Mouse (Mus musculus): ENCODE measurements around the gene Sin3b. TPM values are rescaled to one million over a fixed set of nuclear protein-coding genes. Genes with fewer than 3 reads are reported as not detected.

Sin3b gene
- polyA plus RNA-seq, 1 experiment from 2014 or later, result 153 TPM

- Histone ChIP-seq H3K27me3 (ENCODE audit: low read depth, poor library complexity, severe bottlenecking) (no peaks in the 10 kb centered on the region), H3K27ac (no peak overlapping the region), H3K36me3 (peaks cover 72% of the 10 kb centered on the region), H3K4me3 (no peak overlapping the region), H3K4me1 (peaks cover 9% of the 10 kb centered on the region; the same call in 1 of the 2 replicates), H3K9me3 (replicated peaks) (no peaks in the 10 kb centered on the region)
- DNase-seq (ENCODE audit: low spot score), result peak; percentile 25
- 94% methylated on average over 15 of the region's 15 CpGs for WGBS
These were observed 34.5 kb downstream of the Sin3b start for GRCm38 (mm10) chr8:72757426-72758195.

GRCm38 (mm10) chr8:72758310-72758709 is 35.2 kb downstream of the Sin3b start:
- Histone ChIP-seq H3K4me3 (no peak overlapping the region), H3K4me1 (peaks cover 9% of the 10 kb centered on the region; the same call in 1 of the 2 replicates), H3K9me3 (replicated peaks) (no peaks in the 10 kb centered on the region), H3K27ac (no peak overlapping the region), H3K27me3 (ENCODE audit: low read depth, poor library complexity, severe bottlenecking) (no peaks in the 10 kb centered on the region), H3K36me3 (peaks cover 65% of the 10 kb centered on the region)
- DNase-seq (ENCODE audit: low spot score), result peak; percentile 11

DNA sequence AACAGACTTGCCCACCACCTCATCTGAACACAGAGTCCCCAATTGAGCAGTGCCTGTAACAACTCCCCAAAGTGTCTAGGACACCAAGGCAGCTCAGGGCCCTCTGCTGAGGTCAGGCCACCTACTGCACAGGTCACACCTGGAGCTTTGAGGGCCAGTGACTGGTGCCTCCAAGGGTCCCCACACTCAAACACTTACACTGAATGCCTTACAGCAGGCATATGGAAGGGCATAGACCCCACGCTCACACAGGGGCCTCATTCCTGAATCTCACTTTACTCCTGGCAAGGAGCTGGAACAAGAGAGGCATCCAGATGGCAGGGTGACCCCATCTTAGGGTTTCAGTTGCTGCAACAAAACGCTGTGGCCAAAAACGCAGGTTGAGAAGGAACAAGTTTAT is 37.1 kb downstream of the Sin3b start:
- peaks cover 48% of the 10 kb centered on the region for H3K36me3 ChIP-seq
- H3K27me3 ChIP-seq (ENCODE audit: low read depth, poor library complexity, severe bottlenecking), result no peaks in the 10 kb centered on the region
- H3K27ac ChIP-seq, result no peak overlapping the region
- H3K4me3 ChIP-seq, result no peak overlapping the region
- WGBS, result 91% methylated on average over 3 of the region's 3 CpGs
- H3K9me3 ChIP-seq (replicated peaks), result no peaks in the 10 kb centered on the region
- H3K4me1 ChIP-seq, result peaks cover 9% of the 10 kb centered on the region; the same call in 1 of the 2 replicates
- DNase-seq (ENCODE audit: low spot score), result peak; percentile 28

GRCm38 (mm10) chr8:72761322-72762051 is 38.4 kb downstream of the Sin3b start, which contains the start of gene F2rl3:
TSS of gene F2rl3 (plus strand) at chr8:72761880.
- WGBS, result 76% methylated on average over 7 of the region's 7 CpGs
- Histone ChIP-seq H3K36me3 (peaks cover 35% of the 10 kb centered on the region), H3K4me1 (peaks cover 9% of the 10 kb centered on the region; the same call in 1 of the 2 replicates), H3K27ac (peak within 1 kb of the TSS; percentile 46; the same call in 1 of the 2 replicates), H3K27me3 (ENCODE audit: low read depth, poor library complexity, severe bottlenecking) (no peaks in the 10 kb centered on the region), H3K9me3 (replicated peaks) (no peaks in the 10 kb centered on the region), H3K4me3 (no peak within 1 kb of the TSS)
- DNase-seq (ENCODE audit: low spot score), result no peak

DNA sequence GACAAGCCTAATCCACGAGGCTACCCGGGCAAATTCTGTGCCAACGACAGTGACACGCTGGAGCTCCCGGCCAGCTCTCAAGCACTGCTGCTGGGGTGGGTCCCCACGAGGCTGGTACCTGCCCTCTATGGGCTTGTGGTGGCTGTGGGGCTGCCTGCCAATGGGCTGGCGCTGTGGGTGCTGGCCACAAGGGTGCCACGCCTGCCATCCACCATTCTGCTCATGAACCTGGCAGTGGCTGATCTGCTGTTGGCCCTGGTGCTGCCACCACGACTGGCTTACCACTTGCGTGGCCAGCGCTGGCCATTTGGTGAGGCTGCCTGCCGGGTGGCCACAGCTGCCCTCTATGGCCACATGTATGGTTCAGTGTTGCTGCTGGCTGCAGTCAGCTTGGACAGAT is 39.2 kb downstream of the Sin3b start:
- WGBS, result 89% methylated on average over 12 of the region's 12 CpGs
- no peak for DNase-seq (ENCODE audit: low spot score)
- Histone ChIP-seq H3K27ac (peak overlapping the region; percentile 46; the same call in 1 of the 2 replicates), H3K4me1 (peaks cover 9% of the 10 kb centered on the region; the same call in 1 of the 2 replicates), H3K4me3 (no peak overlapping the region), H3K9me3 (replicated peaks) (no peaks in the 10 kb centered on the region), H3K36me3 (peaks cover 27% of the 10 kb centered on the region), H3K27me3 (ENCODE audit: low read depth, poor library complexity, severe bottlenecking) (no peaks in the 10 kb centered on the region)

DNA sequence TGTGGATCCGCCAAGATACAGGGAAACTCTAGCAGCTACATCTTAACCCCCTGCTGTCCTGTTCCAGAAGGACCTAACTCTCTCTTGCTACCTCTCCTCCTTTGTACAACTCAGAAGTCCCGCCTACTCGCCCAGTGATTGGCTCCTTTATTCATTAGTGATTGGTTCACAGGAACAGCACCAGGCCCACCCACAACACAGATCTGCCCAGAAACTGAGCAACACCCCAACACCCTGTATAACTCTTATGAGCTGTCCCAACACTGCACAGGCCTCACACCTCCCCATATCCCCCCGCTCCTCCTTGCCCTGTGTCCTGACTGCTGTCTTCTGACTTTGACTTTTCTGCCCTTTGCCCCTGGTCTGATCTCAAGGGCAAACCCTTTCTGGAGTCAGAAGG is 42.6 kb downstream of the Sin3b start:
- WGBS, result 68% methylated on average over 4 of the region's 4 CpGs
- Histone ChIP-seq H3K36me3 (no peaks in the 10 kb centered on the region), H3K4me1 (peaks cover 9% of the 10 kb centered on the region; the same call in 1 of the 2 replicates), H3K9me3 (replicated peaks) (no peaks in the 10 kb centered on the region), H3K27me3 (ENCODE audit: low read depth, poor library complexity, severe bottlenecking) (no peaks in the 10 kb centered on the region), H3K27ac (no peak overlapping the region), H3K4me3 (no peak overlapping the region)
- no peak for DNase-seq (ENCODE audit: low spot score)

DNA sequence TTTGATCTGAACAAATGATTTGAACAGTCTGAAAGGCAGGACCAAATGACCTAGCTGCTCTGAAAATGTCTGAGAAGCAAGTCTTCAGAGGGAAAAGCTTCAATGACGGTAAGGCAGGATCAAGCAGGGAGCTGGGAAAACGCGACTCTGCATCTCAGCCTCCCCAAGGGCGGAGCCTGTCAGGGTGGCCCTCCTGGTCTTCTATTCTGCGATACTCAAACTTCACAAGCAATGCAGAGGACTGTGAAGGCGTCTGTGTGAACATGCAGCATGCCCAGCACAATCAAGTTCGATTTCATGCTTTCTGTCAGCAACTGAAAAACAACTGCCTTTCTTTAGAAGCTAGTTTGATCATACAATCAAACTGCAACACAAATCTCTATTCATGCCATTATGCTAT is 43.7 kb downstream of the Sin3b start:
- Histone ChIP-seq H3K27ac (no peak overlapping the region), H3K27me3 (ENCODE audit: low read depth, poor library complexity, severe bottlenecking) (no peaks in the 10 kb centered on the region), H3K36me3 (no peaks in the 10 kb centered on the region), H3K4me1 (0 out of 2 replicates have a peak, but pooled peaks cover under 1% of the 10 kb centered on the region), H3K4me3 (no peak overlapping the region), H3K9me3 (replicated peaks) (no peaks in the 10 kb centered on the region)
- WGBS, result 38% methylated on average over 7 of the region's 7 CpGs
- no peak for DNase-seq (ENCODE audit: low spot score)

DNA sequence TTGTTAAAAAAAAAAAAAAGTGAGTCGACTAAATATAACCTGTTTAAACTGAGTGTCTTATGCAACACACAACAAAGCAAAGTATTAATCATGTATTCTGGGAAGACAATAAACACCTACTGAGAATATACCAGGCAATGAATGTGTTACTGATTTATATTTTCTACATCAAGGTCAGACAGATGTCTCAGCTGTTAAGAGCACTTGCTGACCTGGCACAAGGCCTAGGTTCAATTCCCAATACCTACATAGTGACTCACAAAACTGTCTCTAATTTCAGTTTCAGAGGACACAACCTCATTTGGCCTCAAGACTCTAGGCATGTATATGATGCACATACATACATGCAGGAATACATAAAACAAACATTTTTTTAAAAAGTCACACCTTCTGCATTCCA is 54.7 kb downstream of the Sin3b start:
- Histone ChIP-seq H3K4me3 (no peak overlapping the region), H3K9me3 (replicated peaks) (no peaks in the 10 kb centered on the region), H3K27ac (no peak overlapping the region), H3K36me3 (no peaks in the 10 kb centered on the region), H3K27me3 (ENCODE audit: low read depth, poor library complexity, severe bottlenecking) (no peaks in the 10 kb centered on the region), H3K4me1 (no peaks in the 10 kb centered on the region)
- no peak for DNase-seq (ENCODE audit: low spot score)
- WGBS, result 94% methylated on average over 1 of the region's 1 CpGs

DNA sequence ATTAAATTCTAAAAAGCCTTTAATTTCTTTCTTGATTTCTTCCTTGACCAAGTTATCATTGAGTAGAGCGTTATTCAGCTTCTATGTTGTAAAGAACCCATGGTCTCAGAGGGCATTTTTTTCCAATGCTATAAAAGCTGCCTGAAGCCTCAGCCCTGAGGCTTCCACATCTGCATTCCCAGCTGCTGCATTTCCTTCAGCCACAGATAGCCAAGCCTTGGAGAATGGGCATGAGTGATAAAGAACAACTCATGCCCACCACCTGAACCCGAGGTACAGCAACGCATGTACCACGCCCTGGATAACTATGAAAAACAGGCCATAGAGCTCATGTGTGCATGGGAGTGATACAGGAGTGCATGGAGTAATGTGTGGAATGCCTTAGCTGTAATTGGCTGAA is 57.6 kb downstream of the Sin3b start:
- Histone ChIP-seq H3K36me3 (no peaks in the 10 kb centered on the region), H3K9me3 (replicated peaks) (no peaks in the 10 kb centered on the region), H3K4me3 (no peak overlapping the region), H3K27me3 (ENCODE audit: low read depth, poor library complexity, severe bottlenecking) (no peaks in the 10 kb centered on the region), H3K27ac (no peak overlapping the region), H3K4me1 (no peaks in the 10 kb centered on the region)
- 88% methylated on average over 4 of the region's 4 CpGs for WGBS
- no peak for DNase-seq (ENCODE audit: low spot score)

DNA sequence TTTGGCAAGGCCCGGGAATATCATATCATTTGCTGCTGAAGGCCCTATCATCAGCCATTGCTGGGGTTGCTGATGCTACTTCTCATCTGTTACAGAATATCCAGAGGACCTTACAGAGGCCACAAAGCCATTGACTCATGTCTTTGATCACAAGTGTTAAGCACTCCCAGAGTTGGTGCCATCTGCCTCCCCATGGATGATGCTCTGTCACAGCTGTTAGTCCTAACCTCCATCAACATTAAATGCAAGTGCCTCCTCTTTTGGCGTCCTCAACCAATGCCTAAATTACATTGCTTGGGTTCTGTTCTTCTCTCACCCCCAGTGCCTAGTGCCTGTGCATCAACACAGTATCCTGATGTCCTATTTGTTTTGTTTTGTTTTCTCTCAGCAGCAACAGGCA is 78.5 kb downstream of the Sin3b start:
- no peak for DNase-seq (ENCODE audit: low spot score)
- H3K9me3 ChIP-seq (replicated peaks), result no peaks in the 10 kb centered on the region
- WGBS, result 84% methylated on average over 2 of the region's 2 CpGs
- H3K27ac ChIP-seq, result no peak overlapping the region
- H3K36me3 ChIP-seq, result no peaks in the 10 kb centered on the region
- no peaks in the 10 kb centered on the region for H3K27me3 ChIP-seq (ENCODE audit: low read depth, poor library complexity, severe bottlenecking)
- no peak overlapping the region for H3K4me3 ChIP-seq
- H3K4me1 ChIP-seq, result no peaks in the 10 kb centered on the region

Small RNA genes within 50 kb of the gene (microRNA-seq; reads per million reads assigned to microRNA genes)
- gene Gm26237, result not detected

Other genes with a start within 250 kb of the Sin3b start
- 107 and 116 TPM in 2 replicates for gene Cherp, start 248.1 kb upstream of the Sin3b start, polyA plus RNA-seq (2016; fragmentation: Nextera tagmentation; extraction: Ambion mirVana)
- 30.5 and 31.0 TPM in 2 replicates for gene Slc35e1, start 230.7 kb upstream of the Sin3b start, polyA plus RNA-seq (2016; fragmentation: Nextera tagmentation; extraction: Ambion mirVana)
- gene Med26, start 175.0 kb upstream of the Sin3b start, polyA plus RNA-seq (2016; fragmentation: Nextera tagmentation; extraction: Ambion mirVana), result 21.5 and 22.5 TPM in 2 replicates
- gene Smim7, start 152.2 kb upstream of the Sin3b start, polyA plus RNA-seq (2016; fragmentation: Nextera tagmentation; extraction: Ambion mirVana), result 92.4 and 97.4 TPM in 2 replicates
- gene Tmem38a, start 151.2 kb upstream of the Sin3b start, polyA plus RNA-seq (2016; fragmentation: Nextera tagmentation; extraction: Ambion mirVana), result 7.3 and 9.6 TPM in 2 replicates
- 0.16 TPM in 1 of 2 replicates, not detected in the other for gene Nwd1, start 76.6 kb upstream of the Sin3b start, polyA plus RNA-seq (2016; fragmentation: Nextera tagmentation; extraction: Ambion mirVana)
- 2.2 and 2.5 TPM in 2 replicates for gene F2rl3, start 38.6 kb downstream of the Sin3b start, polyA plus RNA-seq (2016; fragmentation: Nextera tagmentation; extraction: Ambion mirVana)